In genomic region chr6:37286134-37286533, GRCm38 (mm10) we compare ENCODE assay signal across 19 mouse cellular contexts. TPM values are rescaled to one million over a fixed set of nuclear protein-coding genes. Genes with fewer than 3 reads are reported as not detected.
"Had no signal": no experiment of that assay in that cellular context is flagged by ENCODE, and none has a peak within 500 bp of the region (broad histone marks: within the 10 kb centered on the region; RNA-seq: fewer than 3 reads in every experiment).

No protein-coding gene starts in this region.

- H3K27ac ChIP-seq: liver, embryonic 14.5 days; midbrain, embryonic 13.5 days; midbrain, embryonic 15.5 days; neural tube, embryonic 12.5 days had no signal

- H3K4me1 ChIP-seq: midbrain, embryonic 13.5 days; neural tube, embryonic 12.5 days had no signal

- H3K36me3 ChIP-seq: neural tube, embryonic 12.5 days had no signal

- H3K4me3 ChIP-seq: midbrain, embryonic 13.5 days; midbrain, embryonic 15.5 days; neural tube, embryonic 12.5 days had no signal

- H3K9me3 ChIP-seq: midbrain, embryonic 13.5 days; midbrain, embryonic 15.5 days; neural tube, embryonic 12.5 days had no signal

- H3K27me3 ChIP-seq: midbrain, embryonic 13.5 days; midbrain, embryonic 15.5 days; neural tube, embryonic 12.5 days had no signal

- ATAC-seq: midbrain, embryonic 13.5 days; midbrain, embryonic 15.5 days had no signal

- H3K9ac ChIP-seq: liver, embryonic 14.5 days; lung, embryonic 14.5 days; midbrain, embryonic 13.5 days; midbrain, embryonic 15.5 days; neural tube, embryonic 12.5 days had no signal

- H3K4me2 ChIP-seq: lung, embryonic 14.5 days; midbrain, embryonic 11.5 days; midbrain, embryonic 13.5 days; midbrain, embryonic 15.5 days; neural tube, embryonic 12.5 days had no signal

- DNase-seq: lung, adult 18-20 months; lung, embryonic 14.5 days; lung, postnatal 10 days; lung, postnatal 4 days; retina, postnatal 1 day; right cerebral cortex, adult 18-20 months; right cerebral cortex, postnatal 25 days; right cerebral cortex, postnatal 4 days; spleen, adult 18-20 months; thymus, adult 18-20 months; thymus, postnatal 14 days; thymus, postnatal 36 days had no signal

RNA-seq across cellular contexts. Expression of gene Dgki, which starts 13.8 kb away (rescaled TPM):
- total RNA-seq: monocyte, adult 5-6 weeks; neutrophil, adult 5-6 weeks had no signal
